Mouse (Mus musculus): ENCODE results near the gene Arhgef25.
"Not testable (repeated sequence)": the region's sequence is repeated elsewhere in the genome, so short reads cannot be mapped to it uniquely, and the experiment has no call there.

The Arhgef25 gene

GRCm38 (mm10) chr10:127205373-127205772 lies 15.5 kb upstream of the Arhgef25 start:
- no peak for DNase-seq (ENCODE audit: inconsistent age in 2 of 2, low spot score in 1 of 2)

- DNase-seq (ENCODE audit: inconsistent age in 2 of 2, low spot score in 1 of 2) = no peak
These were observed 14.7 kb upstream of the Arhgef25 start for GRCm38 (mm10) chr10:127204589-127204988.

GRCm38 (mm10) chr10:127203106-127203505 lies 13.2 kb upstream of the Arhgef25 start:
- DNase-seq (ENCODE audit: inconsistent age in 2 of 2, low spot score in 1 of 2) = no peak

- no peak for DNase-seq (ENCODE audit: inconsistent age in 2 of 2, low spot score in 1 of 2)
These were observed 10.4 kb upstream of the Arhgef25 start for GRCm38 (mm10) chr10:127200279-127200678.

GRCm38 (mm10) chr10:127199474-127199873 lies 9.6 kb upstream of the Arhgef25 start:
- DNase-seq (ENCODE audit: inconsistent age in 2 of 2, low spot score in 1 of 2) = no peak

GRCm38 (mm10) chr10:127199068-127199467 lies 9.2 kb upstream of the Arhgef25 start:
- no peak for DNase-seq (ENCODE audit: inconsistent age in 2 of 2, low spot score in 1 of 2)

- DNase-seq (ENCODE audit: inconsistent age in 2 of 2, low spot score in 1 of 2) = no peak
These were observed 8.6 kb upstream of the Arhgef25 start for GRCm38 (mm10) chr10:127198492-127198891.

GRCm38 (mm10) chr10:127197505-127198110 lies 7.7 kb upstream of the Arhgef25 start:
- no peak for DNase-seq (ENCODE audit: inconsistent age in 2 of 2, low spot score in 1 of 2)

- DNase-seq (ENCODE audit: inconsistent age in 2 of 2, low spot score in 1 of 2) = no peak
These were observed 7.2 kb upstream of the Arhgef25 start for GRCm38 (mm10) chr10:127197104-127197503.

- DNase-seq (ENCODE audit: inconsistent age in 2 of 2, low spot score in 1 of 2) = peak; percentile 79 to 82
These were observed 6.5 kb upstream of the Arhgef25 start for GRCm38 (mm10) chr10:127196392-127196791.

GRCm38 (mm10) chr10:127195328-127196129 lies 5.6 kb upstream of the Arhgef25 start, which contains the start of gene Dtx3:
Dtx3 (minus strand) TSS chr10:127195728.
- peak; percentile 59 to 78 for DNase-seq (ENCODE audit: inconsistent age in 2 of 2, low spot score in 1 of 2)

GRCm38 (mm10) chr10:127194428-127195327 lies 4.8 kb upstream of the Arhgef25 start:
- peak; percentile 78 to 92 for DNase-seq (ENCODE audit: inconsistent age in 2 of 2, low spot score in 1 of 2)

- no peak for DNase-seq (ENCODE audit: inconsistent age in 2 of 2, low spot score in 1 of 2)
These were observed 3.1 kb upstream of the Arhgef25 start for GRCm38 (mm10) chr10:127193011-127193410.

- DNase-seq (ENCODE audit: inconsistent age in 2 of 2, low spot score in 1 of 2) = not testable (repeated sequence)
These were observed 2.1 kb upstream of the Arhgef25 start for GRCm38 (mm10) chr10:127192057-127192328.

GRCm38 (mm10) chr10:127191191-127192056 lies 1.5 kb upstream of the Arhgef25 start:
- DNase-seq (ENCODE audit: inconsistent age in 2 of 2, low spot score in 1 of 2) = no peak

GRCm38 (mm10) chr10:127190398-127191190 lies 711 bp upstream of the Arhgef25 start:
- no peak for DNase-seq (ENCODE audit: inconsistent age in 2 of 2, low spot score in 1 of 2)

- peak in 1 of 2 experiments; percentile 80 for DNase-seq (ENCODE audit: inconsistent age in 2 of 2, low spot score in 1 of 2)
These were observed 700 bp downstream of the Arhgef25 start for GRCm38 (mm10) chr10:127189116-127189650.

GRCm38 (mm10) chr10:127188465-127189115 lies 1.3 kb downstream of the Arhgef25 start:
- DNase-seq (ENCODE audit: inconsistent age in 2 of 2, low spot score in 1 of 2) = peak; percentile 71 to 90

- DNase-seq (ENCODE audit: inconsistent age in 2 of 2, low spot score in 1 of 2) = no peak
These were observed 1.8 kb downstream of the Arhgef25 start for GRCm38 (mm10) chr10:127188079-127188453.

All from adrenal gland, adult (tissue).